Mouse (Mus musculus): Measurements from ENCODE around the gene Olfr96. TPM values are rescaled to one million over a fixed set of nuclear protein-coding genes. Genes with fewer than 3 reads are reported as not detected.

Gene Olfr96
- not detected for total RNA-seq (2018; cell fraction: chromatin; rRNA removed)
- total RNA-seq (2018; cell fraction: cytosol; rRNA removed): not detected
- not detected for total RNA-seq (2018; cell fraction: nucleus; rRNA removed)
- not detected in 3 replicates for polyA plus RNA-seq (2018)

DNA sequence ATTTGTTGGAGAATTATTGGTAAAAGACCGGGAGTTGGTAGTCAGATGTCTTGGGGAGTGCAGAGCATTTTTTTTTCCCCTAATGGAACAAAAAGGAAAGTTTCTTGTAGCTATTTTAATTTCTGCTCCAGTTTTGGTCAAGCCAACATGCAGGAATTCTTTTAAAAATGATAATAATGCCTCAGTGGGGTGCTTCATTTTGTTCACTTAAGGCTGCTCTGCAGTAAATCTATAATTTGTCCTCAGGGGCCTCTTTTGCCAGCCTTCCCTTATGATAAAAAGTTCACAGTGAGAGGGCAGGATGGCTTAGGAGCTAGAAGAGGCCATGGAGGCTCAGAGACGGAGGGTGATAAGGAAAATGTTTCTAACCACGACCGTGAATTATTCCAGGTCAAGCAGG, at the start of gene Olfr96:
TSS of gene Olfr96 (plus strand) at position 301 of the 400 bp plus-strand sequence.
- no peak within 1 kb of the TSS for H3K27ac ChIP-seq
- no peak within 1 kb of the TSS for H3K4me3 ChIP-seq (ENCODE audit: inconsistent target)
- WGBS (ENCODE audit: missing documents): 64% methylated on average over 4 of the region's 4 CpGs
- no peaks in the 10 kb centered on the region for H3K36me3 ChIP-seq (ENCODE audit: inconsistent target)
- H3K79me2 ChIP-seq (ENCODE audit: inconsistent target): no peaks in the 10 kb centered on the region

DNA sequence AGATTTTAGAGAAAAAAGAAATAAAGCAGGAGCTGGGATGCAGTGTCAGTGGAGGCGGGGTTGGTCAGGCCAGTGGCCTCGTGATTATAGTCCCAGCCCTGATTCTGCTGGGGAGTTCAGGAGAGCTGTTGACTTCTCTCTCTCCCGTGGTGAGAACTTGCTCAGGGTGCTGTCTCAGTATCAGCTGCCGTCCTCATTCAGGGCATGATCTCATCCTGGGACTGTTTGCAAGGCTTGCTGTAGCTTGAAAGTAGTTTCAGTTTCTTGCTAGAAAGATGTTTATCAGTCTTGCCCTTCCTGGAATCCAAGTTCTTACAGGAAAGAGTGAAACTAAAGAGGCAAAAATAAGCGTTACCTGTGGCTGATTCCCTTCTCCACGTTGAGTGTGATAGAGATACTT, 34.5 kb upstream of the Olfr96 start:
- no peak overlapping the region for H3K4me3 ChIP-seq (ENCODE audit: inconsistent target)
- H3K27ac ChIP-seq: no peak overlapping the region
- no peaks in the 10 kb centered on the region for H3K36me3 ChIP-seq (ENCODE audit: inconsistent target)
- 12% methylated on average over 6 of the region's 6 CpGs for WGBS (ENCODE audit: missing documents)
- no peaks in the 10 kb centered on the region for H3K79me2 ChIP-seq (ENCODE audit: inconsistent target)

DNA sequence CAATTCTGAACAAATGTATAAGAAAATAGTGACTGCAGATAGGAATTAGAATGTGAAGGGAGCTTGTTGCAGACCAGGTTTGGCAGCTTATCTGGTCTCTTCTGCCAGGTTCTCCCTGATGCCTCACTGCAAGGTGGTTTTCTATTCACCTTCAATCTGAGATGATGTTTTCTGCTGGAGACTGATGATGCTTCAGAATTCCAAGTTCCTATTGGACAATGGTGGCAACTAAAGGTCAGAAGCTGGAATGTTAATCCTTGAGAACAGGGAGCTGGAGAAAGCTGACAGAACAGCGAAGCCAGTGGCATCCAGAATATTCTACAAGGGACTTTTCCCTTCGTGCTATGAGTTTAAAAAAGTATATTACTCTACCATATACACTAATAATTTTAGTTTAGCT, 29.2 kb upstream of the Olfr96 start:
- Histone ChIP-seq H3K36me3 (ENCODE audit: inconsistent target) (no peaks in the 10 kb centered on the region), H3K27ac (no peak overlapping the region), H3K4me3 (ENCODE audit: inconsistent target) (no peak overlapping the region), H3K79me2 (ENCODE audit: inconsistent target) (no peaks in the 10 kb centered on the region)
- WGBS (ENCODE audit: missing documents): 86% methylated on average over 2 of the region's 2 CpGs

DNA sequence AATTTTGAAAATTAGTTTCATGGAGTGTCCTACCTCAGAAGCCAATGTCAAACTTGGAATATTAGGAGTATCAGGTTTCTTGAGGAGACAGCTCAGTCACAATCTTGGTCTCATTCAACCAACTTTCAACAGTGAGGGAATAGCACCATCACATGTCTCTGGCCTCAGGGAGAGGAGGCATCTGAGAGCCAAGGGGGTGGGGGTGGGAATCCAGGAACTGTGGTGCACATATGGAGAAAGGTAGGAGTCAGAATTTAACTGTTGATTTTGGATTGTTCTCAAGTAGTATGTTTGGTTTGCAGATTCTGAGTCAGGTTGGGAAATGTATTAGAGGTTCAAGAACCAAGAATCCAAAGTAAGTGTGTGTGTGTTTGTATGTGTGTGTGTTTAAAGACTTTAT, 26.9 kb upstream of the Olfr96 start:
- Histone ChIP-seq H3K79me2 (ENCODE audit: inconsistent target) (no peaks in the 10 kb centered on the region), H3K27ac (no peak overlapping the region), H3K4me3 (ENCODE audit: inconsistent target) (no peak overlapping the region), H3K36me3 (ENCODE audit: inconsistent target) (no peaks in the 10 kb centered on the region)

DNA sequence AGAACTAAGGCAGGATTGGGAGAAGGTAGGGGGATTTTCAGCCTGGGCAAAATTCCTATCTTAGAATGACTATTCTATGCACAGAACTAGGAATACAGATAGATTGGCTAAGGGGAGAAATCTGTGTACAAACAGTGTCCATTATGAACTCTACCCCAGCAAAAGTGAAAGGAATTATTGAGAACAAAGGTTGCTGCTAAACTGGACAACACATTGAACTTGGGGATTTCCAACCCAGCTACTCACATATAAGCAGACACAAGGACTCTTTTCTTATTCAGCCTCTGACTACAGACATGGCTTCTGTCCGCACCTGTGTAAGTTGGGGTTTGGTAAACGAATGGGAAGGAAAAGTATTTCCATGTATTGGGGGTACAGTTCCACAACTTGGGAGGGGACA, 26.3 kb upstream of the Olfr96 start, which contains the start of gene Ubd:
TSS of gene Ubd (plus strand) at position 237 of the 400 bp plus-strand sequence.
- WGBS (ENCODE audit: missing documents): 95% methylated on average over 2 of the region's 2 CpGs
- no peaks in the 10 kb centered on the region for H3K79me2 ChIP-seq (ENCODE audit: inconsistent target)
- no peaks in the 10 kb centered on the region for H3K36me3 ChIP-seq (ENCODE audit: inconsistent target)
- no peak within 1 kb of the TSS for H3K4me3 ChIP-seq (ENCODE audit: inconsistent target)
- H3K27ac ChIP-seq: no peak within 1 kb of the TSS

DNA sequence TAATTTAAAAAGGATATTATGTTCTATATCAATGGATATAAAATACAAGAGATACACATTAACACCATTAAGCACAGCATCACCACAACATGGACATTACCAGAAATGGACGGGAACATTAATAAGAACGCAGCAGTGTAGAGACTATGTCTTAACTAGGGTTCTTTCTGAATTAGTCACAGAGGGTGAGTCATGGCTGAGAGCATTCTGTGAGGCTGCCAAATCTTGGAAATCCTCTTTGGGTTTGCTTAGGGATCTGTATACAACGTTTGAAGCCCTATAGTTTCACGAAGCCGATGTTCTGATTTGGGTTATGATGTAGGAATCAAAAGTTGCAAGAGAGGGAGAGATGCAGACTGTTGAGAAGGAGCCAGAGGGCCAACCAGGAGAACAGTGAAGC, 25.2 kb upstream of the Olfr96 start:
- WGBS (ENCODE audit: missing documents): 96% methylated on average over 5 of the region's 5 CpGs
- Histone ChIP-seq H3K79me2 (ENCODE audit: inconsistent target) (no peaks in the 10 kb centered on the region), H3K36me3 (ENCODE audit: inconsistent target) (no peaks in the 10 kb centered on the region)

DNA sequence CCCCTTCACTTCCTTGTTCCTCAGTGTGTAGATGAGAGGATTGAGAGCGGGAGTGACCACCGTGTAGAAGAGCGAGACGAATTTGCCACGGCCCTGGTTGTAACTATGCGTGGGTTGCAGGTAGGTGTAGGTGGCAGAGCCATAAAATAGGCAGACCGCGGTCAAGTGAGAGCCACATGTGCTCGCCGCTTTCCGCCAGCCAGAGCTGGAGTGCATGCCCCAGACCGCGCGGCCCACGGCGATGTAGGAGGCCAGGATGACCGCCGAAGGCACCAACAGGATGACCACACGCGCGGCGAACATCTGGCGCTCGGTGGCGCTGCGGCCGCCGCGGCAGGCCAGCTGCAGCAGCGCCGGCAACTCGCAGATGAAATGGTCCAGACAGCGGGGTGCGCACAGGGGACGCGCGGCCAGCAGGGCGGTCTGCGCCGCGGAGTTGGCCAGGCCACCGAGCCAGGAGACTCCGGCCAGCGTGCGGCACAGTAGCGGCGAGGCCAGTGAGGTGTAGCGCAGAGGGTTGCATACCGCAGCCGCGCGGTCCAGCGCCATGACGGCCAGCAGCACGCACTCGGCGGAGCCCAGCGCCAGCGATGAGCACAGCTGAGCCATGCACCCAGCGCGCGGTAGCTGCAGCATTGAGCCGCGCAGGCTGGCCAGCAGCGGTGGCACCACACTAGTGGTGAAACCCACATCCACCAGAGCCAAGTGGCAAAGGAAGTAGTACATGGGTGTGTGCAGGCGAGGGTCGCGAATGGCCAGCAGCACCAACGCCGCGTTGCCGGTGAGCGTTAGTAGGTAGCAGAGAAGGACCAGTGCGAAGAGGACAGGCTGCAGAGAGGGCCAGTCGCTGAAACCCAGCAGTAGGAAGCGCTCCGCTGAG, 22.9 kb upstream of the Olfr96 start:
- Histone ChIP-seq H3K4me3 (ENCODE audit: inconsistent target) (no peak overlapping the region), H3K36me3 (ENCODE audit: inconsistent target) (no peaks in the 10 kb centered on the region), H3K27ac (no peak overlapping the region), H3K79me2 (ENCODE audit: inconsistent target) (no peaks in the 10 kb centered on the region)
- WGBS (ENCODE audit: missing documents): 4% methylated on average over 69 of the region's 77 CpGs

More for the DNA sequence above, 25.2 kb upstream of the Olfr96 start:
- no peak overlapping the region for H3K27ac ChIP-seq
- no peak overlapping the region for H3K4me3 ChIP-seq (ENCODE audit: inconsistent target)

DNA sequence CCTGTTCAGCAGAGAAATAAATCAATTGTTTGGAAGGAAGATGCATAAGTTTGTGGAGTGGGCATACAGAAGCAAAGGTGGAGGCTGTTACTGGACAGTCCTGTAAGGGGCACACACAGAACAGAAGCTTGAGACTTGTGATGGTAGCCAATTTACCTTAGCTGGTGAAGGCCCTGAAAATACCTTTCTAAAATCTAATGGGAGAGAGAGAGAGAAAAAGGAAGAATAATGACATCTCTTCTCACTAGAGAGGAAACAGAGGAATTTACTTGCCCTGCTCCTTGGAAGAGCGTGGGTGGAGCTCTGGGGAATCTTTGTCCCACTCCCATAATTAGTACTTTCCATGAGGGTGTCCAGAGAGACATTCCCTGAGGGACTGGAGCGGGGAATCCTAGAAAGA, 19.1 kb upstream of the Olfr96 start, which contains the start of gene Olfr94:
TSS of gene Olfr94 (minus strand) at position 101 of the 400 bp plus-strand sequence.
- H3K79me2 ChIP-seq (ENCODE audit: inconsistent target): no peaks in the 10 kb centered on the region
- H3K36me3 ChIP-seq (ENCODE audit: inconsistent target): no peaks in the 10 kb centered on the region
- WGBS (ENCODE audit: missing documents): 72% methylated on average over 2 of the region's 2 CpGs
- H3K4me3 ChIP-seq (ENCODE audit: inconsistent target): no peak within 1 kb of the TSS
- no peak within 1 kb of the TSS for H3K27ac ChIP-seq

DNA sequence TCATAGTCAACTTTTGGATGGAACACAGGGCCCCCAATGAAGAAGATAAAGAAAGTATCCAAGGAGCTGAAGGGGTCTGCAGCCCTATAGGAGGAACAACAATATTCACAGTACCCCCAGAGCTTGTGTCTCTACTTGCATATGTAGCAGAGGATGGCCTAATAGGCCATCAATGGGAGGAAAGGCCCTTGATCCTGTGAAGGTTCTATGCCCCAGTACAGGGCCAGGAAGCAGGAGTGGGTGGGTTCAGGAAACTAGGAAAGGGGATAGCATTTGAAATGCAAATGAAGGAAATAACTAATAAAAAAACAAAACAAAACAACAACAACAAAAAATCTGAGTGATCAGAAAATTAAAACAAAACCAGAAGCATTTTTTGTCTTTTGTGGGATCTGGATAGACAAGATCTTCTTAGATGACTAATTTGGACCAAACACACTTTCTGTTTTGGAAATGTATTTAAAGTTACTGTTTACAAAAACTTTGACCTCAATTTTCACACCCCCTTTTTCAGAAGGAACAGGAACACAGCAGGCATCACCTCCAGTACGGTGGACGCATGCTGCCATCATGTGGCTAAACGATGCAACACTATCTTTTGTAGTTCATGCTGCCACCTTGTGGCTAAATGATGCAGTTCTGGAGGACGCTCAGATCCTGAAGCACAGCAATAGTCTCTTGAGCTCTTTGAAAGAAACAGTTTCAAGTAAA, 16.6 kb upstream of the Olfr96 start:
- H3K27ac ChIP-seq: no peak overlapping the region
- no peaks in the 10 kb centered on the region for H3K79me2 ChIP-seq (ENCODE audit: inconsistent target)
- 0% methylated on average over 4 of the region's 4 CpGs for WGBS (ENCODE audit: missing documents)
- H3K36me3 ChIP-seq (ENCODE audit: inconsistent target): no peaks in the 10 kb centered on the region
- H3K4me3 ChIP-seq (ENCODE audit: inconsistent target): no peak overlapping the region

DNA sequence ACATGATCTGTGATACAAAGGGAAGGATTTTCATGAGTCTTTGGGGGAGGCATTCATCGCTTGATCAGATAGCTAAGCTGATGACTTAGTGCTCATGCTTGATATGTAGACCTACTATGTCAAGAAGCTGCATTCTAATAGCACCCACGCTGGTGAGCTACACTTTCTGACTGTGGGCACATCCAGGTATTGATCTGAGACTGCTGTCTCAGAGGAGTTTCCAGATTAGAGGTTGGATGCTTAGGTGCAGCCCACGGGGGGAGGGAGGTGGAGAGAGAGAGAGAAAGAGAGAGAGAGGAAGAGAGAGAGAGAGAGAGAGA, 16.1 kb upstream of the Olfr96 start:
- no peaks in the 10 kb centered on the region for H3K79me2 ChIP-seq (ENCODE audit: inconsistent target)
- H3K36me3 ChIP-seq (ENCODE audit: inconsistent target): no peaks in the 10 kb centered on the region
- no peak overlapping the region for H3K4me3 ChIP-seq (ENCODE audit: inconsistent target)
- no peak overlapping the region for H3K27ac ChIP-seq
- WGBS (ENCODE audit: missing documents): 29% methylated on average over 3 of the region's 3 CpGs

DNA sequence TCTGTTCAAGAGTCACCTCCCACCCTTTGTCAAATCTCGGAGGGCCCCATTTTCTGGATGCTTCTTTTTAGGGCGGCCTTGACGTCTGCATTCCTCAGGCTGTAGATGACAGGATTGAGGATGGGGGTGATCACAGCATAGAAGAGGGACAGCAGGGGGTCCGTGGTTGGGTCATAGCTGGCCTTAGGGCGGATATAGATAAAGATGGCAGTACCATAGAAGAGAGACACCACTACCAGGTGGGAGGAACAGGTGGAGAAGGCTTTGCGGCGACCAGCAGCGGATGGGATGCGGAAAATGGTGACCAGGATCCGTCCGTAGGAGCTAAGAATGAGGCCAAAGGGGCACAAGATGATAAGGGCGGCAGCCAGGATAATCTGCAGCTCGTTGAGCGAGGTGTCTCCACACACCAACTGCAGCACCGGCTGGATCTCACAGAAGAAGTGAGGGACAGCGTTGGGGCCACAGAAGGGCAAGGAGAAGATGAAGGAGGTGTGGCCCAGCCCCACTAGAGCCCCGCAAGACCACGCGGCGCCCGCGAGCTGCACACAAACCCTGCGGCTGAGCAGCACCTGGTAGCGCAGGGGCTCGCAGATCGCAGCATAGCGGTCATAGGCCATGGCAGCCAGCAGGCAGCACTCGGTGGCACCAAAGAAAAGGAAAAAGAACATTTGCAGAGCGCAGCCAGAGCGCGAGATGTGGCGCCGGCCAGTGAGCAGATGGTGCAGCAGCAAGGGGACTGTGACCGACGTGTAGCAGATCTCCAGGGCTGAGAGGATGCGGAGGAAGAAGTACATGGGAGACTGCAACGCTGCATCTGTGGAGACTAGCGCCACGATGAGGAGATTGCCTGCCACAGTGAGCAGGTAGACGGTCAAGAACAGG, 8.8 kb upstream of the Olfr96 start:
- WGBS (ENCODE audit: missing documents): 23% methylated on average over 40 of the region's 40 CpGs
- no peaks in the 10 kb centered on the region for H3K36me3 ChIP-seq (ENCODE audit: inconsistent target)
- no peaks in the 10 kb centered on the region for H3K79me2 ChIP-seq (ENCODE audit: inconsistent target)
- H3K4me3 ChIP-seq (ENCODE audit: inconsistent target): no peak overlapping the region
- no peak overlapping the region for H3K27ac ChIP-seq

DNA sequence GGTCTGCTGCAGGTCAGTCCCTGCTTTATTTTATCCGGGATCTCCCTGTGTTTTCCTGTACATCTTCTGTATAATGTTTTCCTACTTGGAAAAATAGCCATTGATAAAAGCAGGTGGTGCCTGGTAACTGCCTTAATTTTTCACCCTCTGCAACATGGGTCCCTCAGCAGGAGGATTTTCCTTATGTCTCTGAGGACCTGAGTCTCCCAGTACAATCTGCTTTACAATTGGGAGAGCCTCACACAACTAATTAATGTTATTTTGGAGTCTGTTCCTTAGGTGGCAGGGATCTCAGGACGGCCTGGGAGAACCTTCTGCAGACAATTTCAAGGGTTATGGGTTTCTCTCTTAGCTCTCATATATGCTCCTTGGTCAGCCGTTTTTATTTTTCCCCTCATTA, 6.9 kb upstream of the Olfr96 start, which contains the start of gene Olfr95:
TSS of gene Olfr95 (minus strand) at position 101 of the 400 bp plus-strand sequence.
- Histone ChIP-seq H3K4me3 (ENCODE audit: inconsistent target) (no peak within 1 kb of the TSS), H3K27ac (no peak within 1 kb of the TSS), H3K36me3 (ENCODE audit: inconsistent target) (no peaks in the 10 kb centered on the region), H3K79me2 (ENCODE audit: inconsistent target) (no peaks in the 10 kb centered on the region)
- 73% methylated on average over 2 of the region's 3 CpGs for WGBS (ENCODE audit: missing documents)

DNA sequence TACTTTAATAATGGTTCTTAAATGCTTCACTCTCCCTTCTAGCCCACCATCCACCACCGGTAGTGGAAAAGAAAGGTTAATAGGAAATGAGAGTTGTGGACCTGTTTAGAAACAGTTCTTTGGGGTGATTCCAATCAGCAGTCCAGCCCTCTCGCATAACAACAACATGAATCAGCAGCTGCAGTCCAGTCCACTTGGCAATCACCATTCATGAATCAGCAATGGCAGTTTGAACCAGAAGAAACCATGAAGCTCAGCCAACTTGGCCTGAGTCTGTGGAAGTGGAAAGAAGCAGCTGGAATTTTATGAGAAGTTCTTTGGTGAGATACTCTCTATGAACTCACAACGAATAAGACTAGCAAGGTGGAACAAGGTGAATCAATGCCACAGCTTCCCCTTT, 1.5 kb upstream of the Olfr96 start:
- H3K79me2 ChIP-seq (ENCODE audit: inconsistent target): no peaks in the 10 kb centered on the region
- no peak overlapping the region for H3K27ac ChIP-seq
- no peak overlapping the region for H3K4me3 ChIP-seq (ENCODE audit: inconsistent target)
- H3K36me3 ChIP-seq (ENCODE audit: inconsistent target): no peaks in the 10 kb centered on the region
- WGBS (ENCODE audit: missing documents): 82% methylated on average over 3 of the region's 3 CpGs

DNA sequence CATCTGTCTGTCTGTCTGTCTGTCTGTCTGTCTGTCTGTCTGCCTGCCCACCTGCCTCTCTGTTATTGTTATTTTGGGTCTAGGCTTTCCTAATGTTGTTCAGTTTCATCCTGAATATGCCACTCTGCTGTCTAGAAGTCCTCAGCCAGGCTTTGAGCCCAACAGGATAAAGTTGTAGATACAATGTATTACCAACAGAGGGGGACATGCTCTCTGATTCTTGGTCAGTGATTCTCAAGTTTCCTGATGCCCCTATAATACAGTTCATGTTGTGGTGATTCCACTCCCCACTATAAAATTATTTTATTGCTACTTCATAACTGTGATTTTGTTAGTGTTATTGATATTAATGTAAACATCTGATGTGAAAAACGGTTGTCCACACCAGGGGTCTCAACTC, 1.9 kb downstream of the Olfr96 start:
- 8% methylated on average over 1 of the region's 1 CpGs for WGBS (ENCODE audit: missing documents)
- Histone ChIP-seq H3K79me2 (ENCODE audit: inconsistent target) (no peaks in the 10 kb centered on the region), H3K4me3 (ENCODE audit: inconsistent target) (no peak overlapping the region), H3K36me3 (ENCODE audit: inconsistent target) (no peaks in the 10 kb centered on the region), H3K27ac (no peak overlapping the region)

Measured in macrophage (primary cell).